Mouse (Mus musculus): ENCODE results near the gene Mybpc3.

GRCm38 (mm10) chr2:91132035-91132434, 14.1 kb downstream of the Mybpc3 start:
- TF ChIP-seq CTCF (IDR thresholded peaks at IDR 0.05; ENCODE audit: borderline replicate concordance, insufficient read depth, low read depth, low read length) (no peak), POLR2A (IDR thresholded peaks at IDR 0.05; ENCODE audit: borderline replicate concordance, insufficient read depth, low read length) (no peak)
